Mouse (Mus musculus) midbrain, postnatal 0 days (tissue): ENCODE measurements at regions not wholly inside any gene's neighbourhood (a gene's known extent, or its start where the extent isn't known, plus 50 kb on each side); places are given as distances from the start of the nearest gene placed in this dataset.

Experiments
- ATAC-seq: fragments of 200-750 bp; cut with Nextera tagmentation; 2 replicates; pipeline ENCODE4 v1.8.0; 2017; ENCODE audit warnings: moderate number of reproducible peaks, mild to moderate bottlenecking, moderate TSS enrichment, moderate library complexity; ENCODE audit not compliant: low FRiP score
- DNase-seq: peaks from one replicate; pipeline ENCODE4 v3.0.0-alpha.2; 2015; ENCODE audit warnings: low spot score
- H3K27ac ChIP-seq: fragments of 300-500 bp; sonication (generic); 2 replicates; pipeline ENCODE4 v1.5.1; 2014; ENCODE audit warnings: low read depth, mild to moderate bottlenecking, low read length, mixed read lengths
- H3K27me3 ChIP-seq: fragments of 300-500 bp; sonication (generic); 2 replicates; pipeline ENCODE4 v1.6.1; 2014; ENCODE audit warnings: low read length, control low read depth, mixed read lengths; ENCODE audit not compliant: insufficient read depth
- H3K36me3 ChIP-seq: fragments of 300-500 bp; sonication (generic); 2 replicates; pipeline ENCODE4 v1.6.1; 2014; ENCODE audit warnings: low read length, control low read depth, mixed read lengths; ENCODE audit not compliant: insufficient read depth
- H3K4me1 ChIP-seq: fragments of 300-500 bp; sonication (generic); 2 replicates; pipeline ENCODE4 v1.6.1; 2014; ENCODE audit warnings: mild to moderate bottlenecking, control low read depth, antibody characterized with exemption, low read length, mixed read lengths; ENCODE audit not compliant: insufficient read depth
- H3K4me2 ChIP-seq: fragments of 300-500 bp; sonication (generic); 2 replicates; pipeline ENCODE4 v1.6.1; 2014; ENCODE audit warnings: low read depth, mild to moderate bottlenecking, low read length, mixed read lengths; ENCODE audit not compliant: poor library complexity, severe bottlenecking
- H3K4me3 ChIP-seq: fragments of 300-500 bp; sonication (generic); 2 replicates; pipeline ENCODE4 v1.5.1; 2014; ENCODE audit warnings: low read depth, mild to moderate bottlenecking, low read length, moderate library complexity
- H3K9ac ChIP-seq: fragments of 300-500 bp; sonication (generic); replicated peaks from 2 replicates; pipeline ENCODE4 v1.6.1; 2014; ENCODE audit warnings: mild to moderate bottlenecking, low read length, moderate library complexity, mixed read lengths; ENCODE audit not compliant: poor library complexity, severe bottlenecking
- H3K9me3 ChIP-seq: fragments of 300-500 bp; sonication (generic); 2 replicates; pipeline ENCODE4 v1.6.1; 2016; ENCODE audit warnings: low read length, control low read depth
- CTCF ChIP-seq: IDR thresholded peaks from 2 replicates; pipeline ENCODE4 v1.5.1; 2016; ENCODE audit warnings: antibody characterized with exemption, mild to moderate bottlenecking
- WGBS: fragments of 180-500 bp; shearing (Covaris S2); extraction: QIAGEN DNeasy Blood & Tissue Kit; methylation state at CpG from one replicate; pipeline ENCODE4 v1.1.7; 2014; 5-methylcytosine and 5-hydroxymethylcytosine counted together

DNA sequence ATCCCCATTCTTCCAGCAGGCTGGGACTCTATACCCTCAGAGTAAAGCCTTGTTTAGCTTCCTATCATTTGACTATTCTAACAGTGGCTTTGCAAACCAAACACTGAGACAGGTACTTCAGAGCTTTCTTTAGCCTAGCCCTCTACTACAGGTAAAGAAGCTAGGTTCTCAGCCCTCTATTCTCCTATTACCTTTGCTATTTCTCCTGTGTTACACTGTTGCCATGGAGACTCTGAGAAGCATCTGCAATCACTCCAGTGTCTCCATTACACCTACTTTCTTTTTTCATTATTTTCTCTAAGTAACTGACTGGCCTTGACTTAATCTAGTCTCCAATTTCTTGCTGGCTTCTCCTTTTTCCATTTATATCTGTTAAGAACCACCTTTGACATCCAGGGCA lies 466.2 kb downstream of the Gm37988 start:
- no peak overlapping the region for H3K4me3 ChIP-seq
- TF ChIP-seq CTCF: no peak
- H3K4me2 ChIP-seq: no peak overlapping the region
- H3K9ac ChIP-seq: no peak overlapping the region
- H3K27ac ChIP-seq: no peak overlapping the region
- H3K36me3 ChIP-seq: no peaks in the 10 kb centered on the region
- DNase-seq: peak; percentile 13
- no peaks in the 10 kb centered on the region for H3K9me3 ChIP-seq
- no peaks in the 10 kb centered on the region for H3K27me3 ChIP-seq
- no peaks in the 10 kb centered on the region for H3K4me1 ChIP-seq
- ATAC-seq: no peak

DNA sequence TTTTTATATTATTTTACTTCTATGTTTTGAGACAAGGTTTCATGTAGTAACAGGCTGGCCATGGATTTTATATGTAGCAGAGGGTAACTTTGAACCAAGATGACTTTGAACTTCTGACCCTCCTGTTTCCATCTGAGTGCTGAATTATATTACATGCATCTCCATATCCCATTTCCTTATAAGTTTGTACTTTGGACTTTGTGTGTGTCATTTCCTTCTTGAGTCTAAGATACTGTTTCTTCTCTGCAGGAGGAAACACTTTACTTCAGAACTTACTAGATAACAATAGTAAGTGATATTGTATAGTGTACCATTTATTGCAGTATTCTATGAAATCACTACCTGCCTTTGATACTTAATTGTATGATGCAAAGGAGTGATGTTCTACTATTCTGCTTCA lies 486.9 kb downstream of the Gm37988 start:
- Histone ChIP-seq H3K27me3 (no peaks in the 10 kb centered on the region), H3K4me3 (no peak overlapping the region), H3K4me2 (no peak overlapping the region), H3K36me3 (no peaks in the 10 kb centered on the region), H3K27ac (no peak overlapping the region), H3K4me1 (no peaks in the 10 kb centered on the region), H3K9ac (no peak overlapping the region), H3K9me3 (no peaks in the 10 kb centered on the region)
- ATAC-seq (no peak), DNase-seq (no peak)
- TF ChIP-seq CTCF: no peak

GRCm38 (mm10) chr1:5297627-5298026 lies 489.9 kb downstream of the Gm37988 start:
- H3K9ac ChIP-seq: no peak overlapping the region
- no peak overlapping the region for H3K4me3 ChIP-seq
- no peak for DNase-seq
- TF ChIP-seq CTCF: no peak
- H3K36me3 ChIP-seq: no peaks in the 10 kb centered on the region
- no peak overlapping the region for H3K27ac ChIP-seq
- no peak overlapping the region for H3K4me2 ChIP-seq
- WGBS: 93% methylated on average over 1 of the region's 1 CpGs
- ATAC-seq: no peak
- no peaks in the 10 kb centered on the region for H3K4me1 ChIP-seq
- H3K9me3 ChIP-seq: no peaks in the 10 kb centered on the region
- no peaks in the 10 kb centered on the region for H3K27me3 ChIP-seq

- Histone ChIP-seq H3K4me1 (no peaks in the 10 kb centered on the region), H3K9ac (no peak overlapping the region), H3K36me3 (no peaks in the 10 kb centered on the region), H3K27me3 (no peaks in the 10 kb centered on the region), H3K4me3 (no peak overlapping the region), H3K4me2 (no peak overlapping the region), H3K9me3 (peaks cover 5% of the 10 kb centered on the region; the same call in 1 of the 2 replicates), H3K27ac (no peak overlapping the region)
- DNase-seq (no peak), ATAC-seq (no peak)
- no peak for TF ChIP-seq CTCF
- WGBS: 92% methylated on average over 3 of the region's 3 CpGs
These were observed 504.0 kb downstream of the Gm37988 start for GRCm38 (mm10) chr1:5311656-5312055.

DNA sequence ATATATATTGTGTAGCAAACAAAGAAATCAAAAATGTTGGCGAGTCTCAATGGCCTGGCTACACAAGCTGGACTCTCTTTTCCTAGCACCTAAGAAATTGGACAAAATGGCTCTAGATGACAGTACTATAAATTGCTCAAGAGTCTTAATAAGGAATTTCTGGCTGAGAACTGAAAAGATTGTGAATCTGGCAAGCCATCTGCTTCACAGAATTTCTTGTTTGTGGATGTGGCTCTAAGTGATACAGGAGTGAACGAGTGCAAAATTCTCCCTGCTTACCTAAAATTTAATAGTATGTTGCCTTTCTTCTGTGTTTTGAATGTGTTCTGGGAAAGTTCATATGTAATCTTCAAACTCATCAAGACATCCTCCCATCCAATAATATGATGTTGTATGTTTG lies 508.1 kb downstream of the Gm37988 start:
- Histone ChIP-seq H3K27me3 (no peaks in the 10 kb centered on the region), H3K4me2 (no peak overlapping the region), H3K4me1 (no peaks in the 10 kb centered on the region), H3K9me3 (no peaks in the 10 kb centered on the region), H3K36me3 (no peaks in the 10 kb centered on the region), H3K4me3 (no peak overlapping the region), H3K27ac (no peak overlapping the region), H3K9ac (no peak overlapping the region)
- TF ChIP-seq CTCF: no peak
- ATAC-seq: no peak
- 91% methylated on average over 2 of the region's 2 CpGs for WGBS
- no peak for DNase-seq

DNA sequence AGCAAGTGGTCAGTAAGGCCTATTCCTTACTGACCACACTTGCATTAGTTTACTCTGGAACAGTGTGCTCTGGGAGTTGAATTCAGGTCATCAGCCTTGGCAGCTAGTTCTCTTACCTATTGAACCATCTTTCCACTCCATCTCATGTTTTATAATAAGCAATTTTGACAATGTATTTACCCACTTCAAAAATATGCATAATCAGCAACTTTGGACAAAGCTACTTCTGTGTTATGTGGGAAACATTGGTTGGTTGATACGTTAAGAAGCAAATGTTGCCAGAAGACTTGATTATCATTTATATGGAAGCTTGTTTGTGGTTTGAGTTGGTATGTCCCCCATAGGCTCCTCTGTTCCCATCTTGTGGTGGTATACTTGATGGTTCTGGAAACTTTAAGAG lies 509.4 kb downstream of the Gm37988 start:
- ATAC-seq (no peak), DNase-seq (no peak)
- no peaks in the 10 kb centered on the region for H3K9me3 ChIP-seq
- no peaks in the 10 kb centered on the region for H3K4me1 ChIP-seq
- no peak overlapping the region for H3K4me2 ChIP-seq
- no peaks in the 10 kb centered on the region for H3K27me3 ChIP-seq
- H3K4me3 ChIP-seq: no peak overlapping the region
- no peak overlapping the region for H3K27ac ChIP-seq
- H3K9ac ChIP-seq: no peak overlapping the region
- H3K36me3 ChIP-seq: no peaks in the 10 kb centered on the region
- no peak for TF ChIP-seq CTCF
- WGBS: 89% methylated on average over 1 of the region's 1 CpGs

DNA sequence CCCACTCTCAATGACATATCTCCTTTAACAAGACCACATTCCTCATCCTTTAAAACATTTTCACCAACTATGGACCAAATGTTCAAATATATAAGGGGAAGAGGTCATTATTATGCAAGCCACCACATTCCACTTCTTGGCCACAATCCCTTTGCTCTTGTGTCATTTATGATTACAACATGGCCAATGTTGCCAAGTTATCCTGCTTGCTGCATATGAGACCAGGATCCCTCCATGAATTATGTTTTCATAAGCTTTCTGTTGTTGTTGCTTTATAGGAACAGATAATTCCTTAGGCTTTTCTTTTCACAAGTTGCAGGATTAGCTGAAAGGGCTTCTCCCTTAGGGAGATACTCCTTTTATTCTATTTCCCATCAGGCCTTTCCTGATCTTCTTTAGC lies 518.6 kb downstream of the Gm37988 start:
- Histone ChIP-seq H3K9me3 (no peaks in the 10 kb centered on the region), H3K4me2 (no peak overlapping the region), H3K36me3 (no peaks in the 10 kb centered on the region), H3K4me3 (no peak overlapping the region), H3K27ac (no peak overlapping the region), H3K9ac (no peak overlapping the region), H3K4me1 (no peaks in the 10 kb centered on the region), H3K27me3 (no peaks in the 10 kb centered on the region)
- ATAC-seq (no peak), DNase-seq (no peak)
- TF ChIP-seq CTCF: no peak
